Mouse (Mus musculus) myocyte (in vitro differentiated cells): ENCODE data around the gene Cox7a2.

ENCODE experiments used
- CEBPB ChIP-seq: IDR thresholded peaks from 2 replicates; pipeline ENCODE4 v1.6.1; 2011; ENCODE audit warnings: mild to moderate bottlenecking, moderate library complexity; ENCODE audit not compliant: poor library complexity, insufficient read depth, severe bottlenecking
- E2F4 ChIP-seq: IDR thresholded peaks from one replicate; pipeline ENCODE4 v1.6.1; 2011; ENCODE audit warnings: mild to moderate bottlenecking, control low read depth, moderate library complexity; ENCODE audit not compliant: insufficient read depth
- MAX ChIP-seq: IDR thresholded peaks from one replicate; pipeline ENCODE4 v1.6.1; 2011; ENCODE audit warnings: low read depth, mild to moderate bottlenecking, control low read depth
- MYOD1 ChIP-seq, 3 experiments: IDR thresholded peaks; one replicate each; pipeline ENCODE4 v1.6.1; 2011; ENCODE audit warnings: control low read depth in 2 of 3, low read depth in 2 of 3, mild to moderate bottlenecking in 2 of 3, moderate library complexity in 1 of 3; ENCODE audit not compliant: insufficient read length in 2 of 3, control insufficient read depth in 1 of 3
- MYOG ChIP-seq, 3 experiments: IDR thresholded peaks; one replicate each; pipeline ENCODE4 v1.6.1; 2011; ENCODE audit warnings: control low read depth in 2 of 3, low read depth in 2 of 3, mild to moderate bottlenecking in 2 of 3; ENCODE audit not compliant: insufficient read length in 2 of 3, control insufficient read depth in 1 of 3, insufficient read depth in 1 of 3
- POLR2A ChIP-seq: IDR thresholded peaks from one replicate; pipeline ENCODE4 v1.6.1; 2011; ENCODE audit warnings: low read depth, mild to moderate bottlenecking, control low read depth, moderate library complexity; ENCODE audit not compliant: insufficient read length
- POLR2AphosphoS2 ChIP-seq: IDR thresholded peaks from one replicate; pipeline ENCODE4 v1.6.1; 2011; ENCODE audit warnings: low read depth, control low read depth; ENCODE audit not compliant: insufficient read length
- REST ChIP-seq: IDR thresholded peaks from one replicate; pipeline ENCODE4 v1.6.1; 2011; ENCODE audit warnings: mild to moderate bottlenecking, control low read depth, moderate library complexity; ENCODE audit not compliant: insufficient read depth, insufficient read length
- TCF12 ChIP-seq: IDR thresholded peaks from one replicate; pipeline ENCODE4 v1.6.1; 2011; ENCODE audit warnings: mild to moderate bottlenecking, control low read depth; ENCODE audit not compliant: poor library complexity, insufficient read depth, severe bottlenecking
- USF1 ChIP-seq: IDR thresholded peaks from one replicate; pipeline ENCODE4 v1.6.1; 2011; ENCODE audit warnings: low read depth, mild to moderate bottlenecking, control low read depth, moderate library complexity

DNA sequence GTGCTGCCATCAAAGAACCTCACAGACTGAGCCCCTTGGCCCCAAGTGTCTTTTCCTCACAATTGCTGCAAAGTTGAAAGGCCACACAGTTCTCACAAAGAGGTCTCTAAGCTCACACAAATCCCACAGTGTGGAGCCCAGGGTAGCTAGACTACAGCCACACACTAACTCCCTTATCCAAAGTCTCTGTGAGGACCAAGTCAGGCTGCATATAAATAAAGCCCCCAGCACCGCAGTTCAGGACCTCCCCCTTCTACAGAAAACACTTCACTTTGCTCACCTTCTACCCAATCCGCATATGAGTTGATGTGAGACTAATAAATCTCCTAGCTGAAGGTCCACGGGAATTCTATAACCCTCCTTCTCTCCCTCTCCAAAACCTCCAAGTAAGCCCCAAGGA lies 24.8 kb upstream of the Cox7a2 start:
- TF ChIP-seq POLR2A (no peak), MYOG (IDR thresholded peaks at IDR 0.05; ENCODE audit: control insufficient read depth in 1 of 3, insufficient read depth in 1 of 3, insufficient read length in 2 of 3, low read depth in 2 of 3) (no peak), E2F4 (no peak), CEBPB (no peak), MAX (no peak), USF1 (no peak), TCF12 (no peak), POLR2AphosphoS2 (no peak), MYOD1 (IDR thresholded peaks at IDR 0.05; ENCODE audit: control insufficient read depth in 1 of 3, insufficient read length in 2 of 3, low read depth in 2 of 3) (no peak), REST (no peak)
